Mouse (Mus musculus) C2C12 (cell line): ENCODE measurements around the gene Tcf15. TPM values are rescaled to one million over a fixed set of nuclear protein-coding genes. Genes with fewer than 3 reads are reported as not detected.

Experiments used
- H3K27me3 ChIP-seq: one replicate; pipeline ENCODE4 v1.6.1; 2011; ENCODE audit not compliant: control insufficient read depth, insufficient read depth, insufficient read length
- H3K36me3 ChIP-seq: one replicate; pipeline ENCODE4 v1.6.1; 2011; ENCODE audit not compliant: control insufficient read depth, insufficient read depth
- H3K4me3 ChIP-seq: one replicate; pipeline ENCODE4 v1.5.1; 2011; ENCODE audit warnings: mild to moderate bottlenecking, control low read depth; ENCODE audit not compliant: poor library complexity, insufficient read depth, severe bottlenecking
- H3K79me2 ChIP-seq: one replicate; pipeline ENCODE4 v1.6.1; 2011; ENCODE audit not compliant: control insufficient read depth, insufficient read depth
- H3K79me3 ChIP-seq: one replicate; pipeline ENCODE4 v1.6.1; 2011; ENCODE audit warnings: low read depth, control low read depth
- H3ac ChIP-seq: one replicate; pipeline ENCODE3; 2011; ENCODE audit warnings: low read depth; ENCODE audit not compliant: control insufficient read depth, insufficient read length
- CEBPB ChIP-seq: IDR thresholded peaks from one replicate; pipeline ENCODE4 v1.6.1; 2011; ENCODE audit warnings: low read depth, mild to moderate bottlenecking, control low read depth, moderate library complexity
- CTCF ChIP-seq: IDR thresholded peaks from one replicate; pipeline ENCODE4 v1.5.1; 2011; ENCODE audit not compliant: control insufficient read depth, insufficient read depth, insufficient read length
- FOSL1 ChIP-seq: IDR thresholded peaks from one replicate; pipeline ENCODE4 v1.8.0; 2011; ENCODE audit warnings: mild to moderate bottlenecking, low read length; ENCODE audit not compliant: poor library complexity, insufficient read depth, severe bottlenecking
- MAX ChIP-seq: IDR thresholded peaks from one replicate; pipeline ENCODE4 v1.6.1; 2011; ENCODE audit warnings: mild to moderate bottlenecking, control low read depth
- MYOD1 ChIP-seq: IDR thresholded peaks from one replicate; pipeline ENCODE4 v1.6.1; 2011; ENCODE audit warnings: low read depth; ENCODE audit not compliant: control insufficient read depth, insufficient read length
- MYOG ChIP-seq: IDR thresholded peaks from one replicate; pipeline ENCODE4 v1.6.1; 2011; ENCODE audit not compliant: control insufficient read depth, insufficient read length; ENCODE audit errors: extremely low read depth
- USF1 ChIP-seq: IDR thresholded peaks from one replicate; pipeline ENCODE4 v1.6.1; 2011; ENCODE audit warnings: low read depth, mild to moderate bottlenecking, control low read depth, moderate library complexity
- polyA plus RNA-seq: library from polyadenylated mRNA; unstranded; fragments of >200 nt; fragmentation: generic; extraction: Trizol; gene quantifications from one replicate; pipeline ENCODE4 v1.2.1, GENCODE M21; 2012; ENCODE audit warnings: missing spikeins

Tcf15 gene
- polyA plus RNA-seq, 1 experiment, result not detected

- peaks cover 28% of the 10 kb centered on the region for H3K27me3 ChIP-seq
- H3K79me2 ChIP-seq, result no peaks in the 10 kb centered on the region
- no peaks in the 10 kb centered on the region for H3K36me3 ChIP-seq
- no peak for TF ChIP-seq MYOD1
- TF ChIP-seq CEBPB, result no peak
- no peak for TF ChIP-seq FOSL1
- TF ChIP-seq MYOG, result no peak
- no peak for TF ChIP-seq MAX
- no peak for TF ChIP-seq USF1
- TF ChIP-seq CTCF, result no peak
- H3ac ChIP-seq, result no peak overlapping the region
- H3K79me3 ChIP-seq, result no peaks in the 10 kb centered on the region
- no peak overlapping the region for H3K4me3 ChIP-seq
Observed at GRCm38 (mm10) chr2:152189640-152190039, 46.3 kb downstream of the Tcf15 start.

DNA sequence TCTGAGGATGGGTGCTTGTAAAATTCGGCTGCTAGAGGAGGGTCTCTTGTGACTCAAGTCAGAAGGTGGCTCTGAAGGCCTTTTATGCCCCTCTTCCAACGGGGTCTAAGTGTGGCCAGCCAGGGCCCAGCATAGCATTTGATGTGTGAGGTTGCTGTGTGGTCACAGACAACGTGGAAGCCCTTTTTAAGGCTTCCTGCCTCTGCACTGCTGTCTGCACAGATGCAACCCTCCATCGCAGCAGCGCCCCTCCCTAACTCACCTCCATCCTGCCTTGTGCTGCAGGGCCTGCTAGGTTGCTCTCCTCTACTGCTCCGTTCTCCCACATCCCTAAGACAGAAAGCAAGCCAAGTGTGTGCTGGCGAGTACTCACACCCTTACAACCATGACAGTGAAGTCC lies 46.8 kb downstream of the Tcf15 start:
- Histone ChIP-seq H3K36me3 (no peaks in the 10 kb centered on the region), H3K27me3 (peaks cover 33% of the 10 kb centered on the region), H3K4me3 (no peak overlapping the region), H3K79me3 (no peaks in the 10 kb centered on the region), H3K79me2 (no peaks in the 10 kb centered on the region), H3ac (no peak overlapping the region)
- no peak for TF ChIP-seq CTCF
- no peak for TF ChIP-seq MYOG
- TF ChIP-seq USF1, result no peak
- no peak for TF ChIP-seq FOSL1
- no peak for TF ChIP-seq MAX
- no peak for TF ChIP-seq MYOD1
- TF ChIP-seq CEBPB, result no peak

DNA sequence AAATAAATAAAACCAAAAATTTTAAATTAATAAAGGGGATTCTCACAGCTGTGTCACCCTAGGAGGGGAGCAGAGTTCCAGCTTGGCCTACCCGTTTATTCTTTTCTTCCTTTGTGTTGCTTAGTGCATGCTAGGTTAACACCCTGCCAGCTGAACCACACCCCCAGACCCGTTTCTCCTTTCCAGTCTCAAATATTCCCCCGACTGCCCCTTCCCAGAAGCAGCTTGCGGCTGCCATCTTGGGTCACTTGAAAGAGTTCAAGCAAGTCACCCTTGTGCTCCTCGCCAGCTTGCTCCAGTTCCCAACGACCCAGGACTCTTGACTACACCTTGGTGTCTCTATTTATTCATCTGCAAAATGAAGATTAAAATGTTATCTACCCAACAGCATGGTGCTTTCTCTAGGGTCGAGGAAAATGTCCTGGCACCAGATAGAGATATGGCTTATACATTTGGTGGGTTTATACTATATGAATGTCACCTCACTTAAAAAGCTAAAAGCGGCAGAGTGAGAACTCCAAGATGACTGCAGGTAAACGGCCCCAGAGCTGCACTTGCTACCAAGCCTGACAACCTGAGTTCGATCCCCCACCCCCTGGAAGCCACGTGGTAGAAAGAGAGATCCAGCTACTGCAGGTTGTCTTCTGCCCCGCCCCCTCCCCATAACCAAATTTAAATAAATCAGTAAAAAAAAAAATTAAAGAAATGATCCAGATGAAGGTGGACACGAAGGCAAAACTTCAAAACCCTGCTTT lies 49.4 kb downstream of the Tcf15 start:
- Histone ChIP-seq H3K79me2 (no peaks in the 10 kb centered on the region), H3K36me3 (no peaks in the 10 kb centered on the region), H3K4me3 (no peak overlapping the region), H3ac (no peak overlapping the region), H3K27me3 (peaks cover 39% of the 10 kb centered on the region), H3K79me3 (no peaks in the 10 kb centered on the region)
- TF ChIP-seq CEBPB, result no peak
- no peak for TF ChIP-seq MAX
- TF ChIP-seq USF1, result no peak
- TF ChIP-seq CTCF, result no peak
- no peak for TF ChIP-seq FOSL1
- no peak for TF ChIP-seq MYOG
- TF ChIP-seq MYOD1, result no peak

GRCm38 (mm10) chr2:152193346-152193710 lies 50.0 kb downstream of the Tcf15 start:
- no peaks in the 10 kb centered on the region for H3K79me2 ChIP-seq
- TF ChIP-seq CTCF (no peak), MAX (no peak)
- peaks cover 39% of the 10 kb centered on the region for H3K27me3 ChIP-seq
- H3ac ChIP-seq, result no peak overlapping the region
- H3K4me3 ChIP-seq, result no peak overlapping the region
- H3K79me3 ChIP-seq, result no peaks in the 10 kb centered on the region
- H3K36me3 ChIP-seq, result no peaks in the 10 kb centered on the region

DNA sequence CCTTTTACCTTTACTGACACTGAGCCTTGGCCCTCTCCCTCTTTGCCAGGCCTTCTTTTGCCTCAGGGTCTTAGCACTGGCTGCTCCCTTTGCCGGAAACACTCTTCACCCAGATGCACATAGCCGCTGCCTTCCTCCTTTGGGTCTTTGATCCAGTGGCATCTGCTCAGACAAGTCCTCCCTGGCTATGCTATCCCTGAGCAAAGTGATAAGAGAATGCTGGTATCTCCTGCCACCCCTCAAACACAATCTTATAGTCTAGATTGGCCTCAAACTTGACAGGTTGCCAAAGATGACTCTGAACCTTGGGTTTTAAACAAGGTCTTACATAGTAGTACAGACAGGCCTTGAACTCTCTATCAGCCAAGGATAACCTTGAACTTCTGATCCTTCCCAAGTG lies 51.2 kb downstream of the Tcf15 start:
- Histone ChIP-seq H3K4me3 (no peak overlapping the region), H3ac (no peak overlapping the region), H3K27me3 (peaks cover 31% of the 10 kb centered on the region), H3K79me3 (no peaks in the 10 kb centered on the region), H3K36me3 (no peaks in the 10 kb centered on the region), H3K79me2 (no peaks in the 10 kb centered on the region)
- no peak for TF ChIP-seq MYOG
- no peak for TF ChIP-seq MYOD1
- no peak for TF ChIP-seq CTCF
- no peak for TF ChIP-seq FOSL1
- no peak for TF ChIP-seq USF1
- TF ChIP-seq CEBPB, result no peak
- TF ChIP-seq MAX, result no peak

DNA sequence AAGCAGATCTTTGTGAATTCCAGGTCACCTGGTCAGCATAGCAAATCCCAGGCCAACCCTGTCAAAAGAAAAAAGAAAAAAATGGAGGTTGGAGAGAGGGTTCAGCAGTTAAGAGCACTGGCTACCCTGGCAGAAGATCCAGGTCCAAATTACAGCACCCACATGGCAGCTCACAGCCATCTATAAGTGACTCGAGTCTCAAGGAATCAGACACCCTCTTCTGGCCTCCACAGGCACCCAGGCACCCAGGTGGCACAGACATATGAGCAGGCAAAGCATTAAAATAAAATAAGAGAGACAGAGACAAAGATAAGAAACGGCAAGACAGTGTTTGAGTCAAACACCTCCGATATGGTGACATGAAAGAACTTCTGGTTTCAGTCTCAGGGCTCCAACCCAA lies 53.5 kb downstream of the Tcf15 start:
- Histone ChIP-seq H3K27me3 (peaks cover 19% of the 10 kb centered on the region), H3K4me3 (no peak overlapping the region), H3K79me3 (no peaks in the 10 kb centered on the region), H3K36me3 (no peaks in the 10 kb centered on the region), H3ac (no peak overlapping the region), H3K79me2 (no peaks in the 10 kb centered on the region)
- TF ChIP-seq FOSL1 (no peak), MYOG (no peak), MYOD1 (no peak), CTCF (no peak), CEBPB (no peak), MAX (no peak), USF1 (no peak)
